Mouse (Mus musculus): ENCODE results near the gene Cideb.

The Cideb gene

DNA sequence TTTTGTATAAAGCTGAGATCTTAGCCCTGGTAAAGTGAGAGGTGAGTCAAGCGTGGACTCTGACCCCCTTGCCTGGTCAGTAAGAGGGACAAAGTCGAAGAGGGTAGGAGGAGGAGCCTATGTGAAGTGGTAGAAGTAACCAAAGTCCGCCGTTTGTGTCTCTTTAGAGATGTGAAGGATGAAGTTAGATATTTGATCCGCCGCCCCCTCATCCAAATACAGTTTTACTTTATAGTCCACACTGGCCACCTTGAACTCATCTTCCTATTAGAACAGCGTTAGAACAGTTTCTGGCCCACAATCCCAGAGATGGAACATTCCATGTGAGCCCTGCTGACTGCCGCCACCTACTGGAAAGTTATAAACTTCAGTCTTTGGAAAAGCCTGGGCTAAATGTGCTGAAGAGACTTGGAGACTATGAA is at the start of gene Cideb:
Cideb (minus strand) TSS at position 96 of the 422 bp plus-strand sequence.
- DNase-seq (ENCODE audit: low spot score in 2 of 2) = no peak

DNA sequence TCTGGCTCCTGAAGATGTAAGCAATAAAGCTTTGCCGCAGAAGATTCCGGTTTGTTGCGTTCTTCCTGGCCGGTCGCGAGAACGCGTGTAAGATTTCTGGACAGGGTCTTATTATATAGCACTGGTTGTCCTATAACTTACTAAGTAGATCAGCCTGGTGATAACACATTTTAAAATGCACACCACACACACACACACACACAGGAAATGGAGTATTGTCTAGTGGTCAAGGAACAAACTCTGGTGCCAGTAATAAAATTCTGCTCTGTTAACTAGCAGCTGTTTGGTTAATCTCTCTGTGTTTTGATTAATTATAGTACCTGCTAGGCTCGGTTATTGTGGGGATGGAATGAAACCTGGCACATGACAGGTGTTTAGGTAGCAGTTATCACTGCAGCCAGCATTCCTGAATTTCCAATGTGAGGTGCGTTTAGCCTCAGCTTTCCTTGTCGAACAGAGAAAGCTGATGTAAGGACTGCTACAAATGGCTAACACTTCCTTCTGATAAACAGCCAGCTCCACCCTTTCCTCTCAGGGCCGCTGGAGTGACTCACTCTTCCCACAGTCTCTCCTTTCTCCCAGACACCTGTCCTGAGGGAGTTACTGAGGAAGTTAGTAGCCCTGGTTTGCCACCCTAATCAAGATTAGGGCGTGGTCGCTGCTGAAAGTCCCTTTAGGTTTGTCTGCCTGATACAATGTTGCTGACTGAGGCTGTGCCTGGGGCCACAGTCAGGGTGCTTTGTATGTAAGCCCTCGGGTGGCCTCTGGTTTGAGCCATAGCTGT is 37.3 kb upstream of the Cideb start:
- no peak for DNase-seq (ENCODE audit: low spot score in 2 of 2)

DNA sequence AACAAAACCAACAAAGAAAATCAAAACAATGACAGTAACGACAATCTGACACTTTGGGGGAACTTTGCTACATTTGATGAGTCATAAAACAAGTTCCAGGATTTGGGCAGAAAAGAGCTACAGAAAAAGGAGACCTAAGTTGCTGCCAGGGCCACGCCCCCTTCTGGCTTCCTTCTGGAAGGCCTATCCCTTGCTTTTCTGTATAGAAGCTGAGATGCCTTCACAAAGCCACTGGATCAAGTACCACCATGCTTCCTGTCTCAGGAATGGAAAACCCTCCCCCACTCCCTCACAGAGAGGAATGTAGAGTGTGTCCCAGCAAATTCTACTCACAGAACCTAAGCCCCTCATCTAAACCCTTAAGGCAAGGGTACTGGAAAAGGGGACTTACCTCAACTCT is 35.7 kb upstream of the Cideb start:
- no peak for DNase-seq (ENCODE audit: low spot score in 2 of 2)

DNA sequence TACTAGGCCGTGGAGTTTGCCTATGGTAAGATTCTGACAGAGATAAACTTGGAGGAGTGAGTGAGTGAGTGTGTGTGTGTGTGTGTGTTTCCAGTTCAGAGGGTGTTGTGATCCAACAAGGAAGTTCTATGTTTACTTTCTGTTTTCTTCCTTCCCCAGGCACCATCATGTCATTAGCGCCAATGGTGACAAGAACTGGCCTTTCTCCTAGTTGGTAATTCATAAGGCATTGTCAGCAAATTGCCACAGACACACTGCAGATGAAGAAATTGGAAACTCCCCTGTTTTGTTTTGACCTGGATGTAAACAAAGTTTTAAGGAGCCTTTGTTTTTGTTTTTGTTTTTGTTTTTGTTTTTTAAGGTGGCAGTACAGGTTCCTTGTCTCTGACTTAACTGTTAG is 35.2 kb upstream of the Cideb start:
- no peak for DNase-seq (ENCODE audit: low spot score in 2 of 2)

DNA sequence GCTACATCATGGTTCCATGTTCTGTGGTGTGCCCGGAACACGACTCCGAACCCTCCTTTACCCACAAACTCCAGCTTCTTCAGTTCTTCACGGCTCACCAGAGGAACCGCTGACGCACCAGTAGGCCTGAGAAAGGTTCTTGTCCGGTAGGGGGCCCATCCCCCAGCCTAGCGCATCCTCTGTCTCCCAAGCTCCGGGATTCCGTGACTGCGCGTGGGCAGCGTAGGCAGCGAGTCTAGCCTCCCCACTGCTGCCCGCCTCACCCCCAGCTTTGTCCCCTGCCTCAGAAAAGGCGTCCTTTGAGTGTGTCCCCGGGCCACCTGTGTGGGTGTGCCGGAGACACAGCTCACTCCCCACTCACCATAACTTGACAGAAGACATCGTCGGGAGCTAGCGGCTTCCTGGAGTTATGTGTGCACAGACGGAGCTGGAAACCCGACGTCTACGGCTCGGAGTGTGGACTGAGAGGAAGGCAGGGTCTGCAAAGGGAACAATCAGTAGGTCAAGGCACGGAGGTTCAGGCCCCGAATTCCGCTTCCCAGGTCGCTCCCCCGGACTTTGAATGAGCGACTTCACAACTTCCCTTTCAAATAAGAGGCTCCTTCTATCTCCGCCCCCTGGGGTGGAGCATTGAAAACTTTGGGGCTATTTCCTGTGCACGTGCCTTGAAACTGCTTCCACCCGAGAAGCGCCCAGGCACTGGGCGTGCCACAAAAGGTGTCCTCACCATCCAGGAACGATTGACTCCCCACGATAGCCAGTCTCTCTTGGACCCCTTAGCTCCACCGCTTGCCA is 30.2 kb upstream of the Cideb start, which contains the start of gene Ripk3:
Ripk3 (minus strand) TSS at position 610 of the 795 bp plus-strand sequence.
- DNase-seq (ENCODE audit: low spot score in 2 of 2) = no peak

DNA sequence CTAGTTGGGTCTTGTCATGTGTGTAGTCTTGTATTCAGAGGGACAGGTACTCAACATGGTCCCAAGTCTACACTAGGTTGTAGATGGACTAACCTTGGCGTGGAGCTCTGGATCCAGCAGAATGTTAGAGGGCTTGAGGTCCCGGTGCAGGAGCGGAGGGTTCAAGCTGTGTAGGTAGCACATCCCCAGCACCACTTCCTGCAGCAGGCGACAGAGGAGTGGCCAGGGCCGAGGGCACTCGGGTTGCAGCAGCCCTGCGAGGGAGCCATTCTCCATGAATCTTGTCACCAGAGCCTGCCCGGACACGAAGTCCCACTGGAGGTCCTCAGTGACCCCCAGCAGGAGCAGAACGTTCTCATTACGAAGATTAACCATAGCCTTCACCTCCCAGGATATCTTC is 29.5 kb upstream of the Cideb start:
- no peak for DNase-seq (ENCODE audit: low spot score in 2 of 2)

DNA sequence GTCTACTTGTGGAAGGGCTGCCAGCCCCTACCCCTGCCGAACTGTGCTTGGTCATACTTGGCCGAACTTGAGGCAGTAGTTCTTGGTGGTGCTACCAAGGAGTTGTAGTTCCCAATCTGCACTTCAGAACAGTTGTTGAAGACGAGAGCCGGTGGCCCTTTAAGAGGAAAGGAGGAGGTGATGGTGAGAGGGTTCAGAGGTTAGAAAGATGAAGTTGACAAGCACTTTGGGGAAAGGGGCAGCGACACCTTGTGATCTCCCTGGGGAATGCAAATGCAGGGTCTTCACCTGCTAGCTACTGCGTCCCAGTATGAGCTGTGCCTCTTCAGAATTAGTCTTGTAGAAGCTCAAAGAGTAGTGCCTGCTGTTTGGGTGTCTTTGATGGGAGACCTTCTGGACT is 26.9 kb upstream of the Cideb start:
- DNase-seq (ENCODE audit: low spot score in 2 of 2) = no peak

DNA sequence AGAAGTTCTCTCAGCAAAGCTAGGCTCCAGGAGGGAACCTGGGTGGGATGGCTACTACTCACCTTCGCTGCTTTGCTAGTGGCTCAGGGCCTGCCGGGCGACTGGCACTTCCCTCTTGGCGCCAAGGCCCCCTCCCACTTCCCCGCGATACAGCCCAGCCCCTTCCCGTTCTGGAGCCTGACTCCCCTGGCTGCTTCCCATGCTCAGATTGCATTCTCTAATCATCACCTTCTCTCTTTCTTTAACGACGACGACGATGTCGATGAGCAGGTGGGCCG is 25.6 kb upstream of the Cideb start, which contains the start of gene Adcy4:
Adcy4 (minus strand) TSS at position 138 of the 278 bp plus-strand sequence.
- DNase-seq (ENCODE audit: low spot score in 2 of 2) = no peak

DNA sequence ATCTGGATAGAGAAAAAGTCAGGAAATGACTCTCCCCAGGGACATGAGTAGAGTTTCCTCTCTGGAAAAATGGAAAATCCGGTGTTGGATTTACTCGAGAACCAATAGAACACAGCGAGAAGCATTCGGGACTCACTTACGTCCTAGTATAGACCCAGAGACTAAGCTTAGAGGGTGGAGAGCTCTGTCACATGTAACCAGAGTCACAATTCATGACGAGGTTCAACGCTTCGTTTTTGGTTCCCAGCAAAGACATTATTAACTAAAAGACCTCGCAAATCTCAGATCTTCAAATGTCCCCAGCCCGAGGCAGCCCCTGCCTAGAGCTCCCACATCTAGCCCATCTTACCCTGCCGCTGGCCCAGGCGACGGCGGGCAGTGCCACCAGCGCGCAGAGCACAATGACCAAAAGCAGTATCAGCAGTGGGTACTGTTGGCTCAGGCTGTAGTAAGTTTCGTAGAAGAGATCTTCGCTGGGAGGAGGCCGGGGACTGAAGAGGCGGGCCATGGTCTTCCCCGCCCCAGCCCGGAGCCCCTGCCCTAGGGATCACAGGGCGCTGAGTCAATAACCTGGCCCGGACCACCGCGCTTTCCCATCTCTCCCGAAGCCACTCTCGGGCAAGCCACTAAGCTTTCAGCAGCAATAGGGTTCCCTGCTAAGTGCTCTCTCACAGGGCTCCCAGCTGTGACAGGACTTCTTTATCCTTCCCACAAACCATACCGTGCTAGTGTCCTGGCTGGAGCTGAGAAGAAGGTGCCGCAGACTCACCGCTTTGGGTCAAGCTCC is 25.1 kb upstream of the Cideb start:
- DNase-seq (ENCODE audit: low spot score in 2 of 2) = no peak

DNA sequence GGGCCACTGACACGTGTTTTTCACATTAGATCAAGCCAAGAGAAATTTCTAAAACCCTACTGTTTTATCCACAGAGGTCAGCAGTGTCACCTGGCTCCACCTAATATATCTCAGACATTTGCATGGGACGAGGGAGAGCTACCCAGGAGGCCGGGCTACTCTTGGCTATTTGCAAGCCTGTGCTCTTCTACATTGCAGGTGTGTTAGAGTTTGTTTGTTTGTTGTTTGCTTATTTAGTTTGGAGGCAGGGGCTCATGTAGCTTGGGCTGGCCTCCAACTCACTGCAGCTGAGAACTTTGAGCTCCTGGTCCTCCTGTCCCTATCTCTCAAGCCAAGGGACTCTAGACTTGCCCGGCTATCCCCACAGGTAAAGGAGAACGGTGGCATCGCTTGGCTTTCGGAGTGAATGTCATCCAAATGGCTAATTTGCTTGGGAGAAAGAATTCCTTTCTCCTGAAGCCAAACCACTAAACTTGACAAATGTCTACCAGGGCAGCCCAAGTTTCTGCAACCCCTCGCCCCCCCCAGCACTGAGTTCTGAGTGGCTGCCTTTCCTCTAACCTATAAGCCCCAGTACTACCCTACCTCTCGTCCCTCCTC is 24.2 kb upstream of the Cideb start:
- DNase-seq (ENCODE audit: low spot score in 2 of 2) = no peak

DNA sequence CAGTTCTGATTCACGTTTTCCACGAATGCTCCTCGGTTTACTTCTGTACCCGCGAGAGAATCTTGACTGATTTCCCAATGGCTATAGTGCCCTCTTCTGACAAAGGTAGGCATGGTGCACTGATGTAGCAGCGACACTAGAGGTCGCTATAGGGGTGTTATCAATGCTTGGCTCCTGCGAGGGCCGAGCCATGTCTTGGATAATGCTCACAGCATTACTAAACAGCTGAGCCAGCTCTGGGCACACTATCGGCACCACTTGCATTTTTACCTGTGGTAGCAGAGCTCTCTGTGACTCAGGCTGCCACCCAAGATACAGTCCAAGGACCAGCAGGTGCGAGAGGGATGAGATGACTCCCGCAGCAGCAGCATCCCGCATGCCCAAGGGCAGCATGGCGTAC is 23.1 kb upstream of the Cideb start:
- peak in 1 of 2 experiments; percentile 65 for DNase-seq (ENCODE audit: low spot score in 2 of 2)

DNA sequence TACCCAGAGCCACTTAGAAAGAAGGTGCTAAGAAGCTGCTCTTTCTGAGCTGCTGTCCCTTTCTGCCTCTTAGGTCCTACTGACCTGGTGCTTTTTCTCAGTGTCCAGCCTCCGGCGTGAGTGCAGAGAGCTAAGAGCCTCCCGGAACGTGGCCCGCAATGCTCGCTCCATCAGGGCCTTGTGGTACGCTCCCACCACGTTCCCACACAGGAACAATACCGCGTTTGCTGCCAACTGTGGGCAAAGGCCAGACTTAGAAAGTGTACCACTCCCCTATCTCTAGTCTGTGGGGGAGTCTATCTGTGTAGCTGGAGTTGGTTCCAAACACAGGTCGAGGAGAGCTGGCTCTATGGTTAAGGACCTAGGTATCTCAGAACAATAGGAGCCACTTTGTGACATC is 22.5 kb upstream of the Cideb start:
- no peak for DNase-seq (ENCODE audit: low spot score in 2 of 2)

DNA sequence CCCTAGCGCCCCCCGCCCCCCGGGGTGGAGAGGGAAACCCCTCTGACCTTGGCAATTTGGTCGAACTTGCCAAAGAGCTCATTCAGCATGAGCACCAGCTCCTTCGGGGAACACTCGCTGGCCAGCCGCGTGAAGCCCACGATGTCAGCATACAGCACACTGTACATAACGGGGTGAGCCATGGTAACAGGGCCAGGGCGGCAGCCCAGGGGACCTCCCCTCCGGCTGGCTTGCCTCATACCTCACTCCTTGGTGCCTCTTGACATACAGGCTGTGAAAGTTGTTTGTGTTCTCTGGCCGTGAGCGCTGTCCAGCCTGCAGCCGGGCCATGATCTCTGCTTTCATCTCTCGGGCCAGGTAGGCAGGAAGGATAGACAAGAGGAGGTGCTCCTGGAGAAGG is 21.4 kb upstream of the Cideb start:
- no peak for DNase-seq (ENCODE audit: low spot score in 2 of 2)

DNA sequence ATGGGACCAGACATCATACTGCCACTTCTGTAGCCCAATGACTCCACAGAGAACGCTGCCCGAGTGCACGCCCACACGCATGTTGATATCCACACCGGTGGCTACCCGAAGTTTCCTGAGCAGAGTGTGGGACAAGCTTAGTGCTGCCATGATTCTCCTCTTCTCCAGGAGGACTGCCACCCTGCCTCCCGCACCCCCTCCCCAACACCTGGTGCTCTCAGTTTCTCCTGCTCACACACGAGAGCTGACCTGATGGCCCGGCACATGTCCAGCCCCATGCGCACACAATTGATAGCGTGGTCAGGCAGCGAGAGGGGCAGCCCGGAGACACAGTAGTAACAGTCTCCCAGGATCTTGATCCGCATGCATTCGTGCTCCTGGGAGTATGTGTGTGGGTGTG is 20.4 kb upstream of the Cideb start:
- peak in 1 of 2 experiments; percentile 1 for DNase-seq (ENCODE audit: low spot score in 2 of 2)

DNA sequence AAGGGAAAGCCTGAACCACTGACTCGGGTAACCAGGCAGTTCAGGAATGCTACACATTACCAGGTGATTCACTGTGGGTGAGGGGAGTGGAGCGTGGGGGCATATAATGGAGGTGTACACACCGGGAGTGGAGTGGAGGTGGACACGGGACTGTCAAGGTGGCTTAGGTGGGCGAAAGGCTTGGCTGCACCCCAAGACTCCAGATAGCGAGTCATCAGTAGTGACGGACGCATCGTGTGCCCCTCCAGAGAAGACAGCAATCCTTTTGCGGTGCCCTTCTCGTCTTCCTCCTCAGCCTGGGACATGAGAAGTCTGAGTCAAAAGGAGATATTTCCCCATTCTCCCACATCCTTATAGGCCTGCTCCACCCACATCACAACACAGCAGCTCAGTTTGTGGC is 19.5 kb upstream of the Cideb start:
- peak in 1 of 2 experiments; percentile 1 for DNase-seq (ENCODE audit: low spot score in 2 of 2)

DNA sequence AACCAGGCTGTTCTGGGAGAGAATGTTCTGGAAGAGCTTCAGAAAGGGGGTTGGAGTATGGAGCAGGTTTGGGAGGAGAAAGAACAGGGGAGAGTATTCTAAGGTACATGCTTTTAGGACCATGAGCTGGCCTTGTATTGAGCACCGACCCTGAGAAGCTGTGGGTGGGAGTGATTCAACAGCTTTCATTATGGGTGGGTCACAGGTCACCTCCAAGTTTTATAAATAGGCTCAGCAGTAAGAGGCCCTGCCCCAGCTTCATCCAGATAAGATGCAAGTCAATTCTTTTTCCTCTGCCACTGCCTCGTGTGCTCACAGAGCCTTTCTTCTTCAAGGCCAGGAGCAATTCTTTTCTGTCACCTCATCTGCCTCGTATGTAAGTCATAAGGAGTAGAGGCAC is 18.9 kb upstream of the Cideb start:
- DNase-seq (ENCODE audit: low spot score in 2 of 2) = no peak

DNA sequence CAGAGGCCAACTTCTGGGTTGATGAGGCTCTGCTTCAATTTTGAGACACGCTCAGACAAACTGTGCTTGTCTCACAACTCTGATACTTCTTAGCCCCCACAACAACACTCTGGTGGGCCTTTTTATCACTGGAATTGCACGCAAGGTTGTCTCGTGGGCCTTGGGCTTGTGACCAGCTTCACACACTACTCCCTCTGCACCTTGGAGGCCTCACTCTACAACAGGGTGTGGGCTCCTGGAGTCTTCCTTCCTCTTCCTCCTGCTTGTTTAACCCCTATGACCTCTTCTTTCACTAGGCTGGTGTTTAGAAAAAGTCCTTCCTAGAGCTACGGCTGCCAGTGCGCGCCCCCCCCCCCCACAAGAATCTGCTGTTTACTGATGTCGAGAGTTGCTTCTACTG is 18.5 kb upstream of the Cideb start:
- DNase-seq (ENCODE audit: low spot score in 2 of 2) = no peak

DNA sequence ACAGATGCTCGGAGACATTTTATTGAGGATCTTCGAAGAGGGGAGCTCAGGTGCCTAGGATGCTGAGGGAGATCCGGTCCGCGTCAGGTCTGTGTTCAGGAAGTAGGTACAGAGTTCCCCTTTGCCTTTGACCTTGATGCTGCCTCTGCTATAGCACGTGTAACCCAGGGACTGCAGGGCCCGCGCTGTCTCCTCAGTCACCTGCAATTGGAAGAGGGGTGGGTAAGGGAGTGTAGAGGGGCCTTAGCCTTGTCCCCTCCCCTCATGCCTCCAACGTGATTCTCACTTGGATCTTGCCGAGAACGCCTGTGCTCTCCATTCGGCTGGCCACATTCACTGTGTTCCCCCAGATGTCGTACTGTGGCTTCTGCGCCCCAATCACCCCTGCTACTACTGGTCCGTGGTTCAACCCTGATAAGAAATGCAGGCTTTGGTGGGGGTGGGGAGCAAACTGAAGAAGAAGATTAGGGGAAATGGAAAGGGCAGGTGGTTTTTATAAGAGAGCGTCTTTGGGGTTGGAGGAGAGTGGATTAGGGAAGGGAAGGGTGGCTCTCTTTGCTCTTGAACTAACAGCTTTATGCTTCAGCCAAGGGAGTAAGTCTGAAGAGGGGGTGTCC is 10.9 kb upstream of the Cideb start:
- DNase-seq (ENCODE audit: low spot score in 2 of 2) = no peak

DNA sequence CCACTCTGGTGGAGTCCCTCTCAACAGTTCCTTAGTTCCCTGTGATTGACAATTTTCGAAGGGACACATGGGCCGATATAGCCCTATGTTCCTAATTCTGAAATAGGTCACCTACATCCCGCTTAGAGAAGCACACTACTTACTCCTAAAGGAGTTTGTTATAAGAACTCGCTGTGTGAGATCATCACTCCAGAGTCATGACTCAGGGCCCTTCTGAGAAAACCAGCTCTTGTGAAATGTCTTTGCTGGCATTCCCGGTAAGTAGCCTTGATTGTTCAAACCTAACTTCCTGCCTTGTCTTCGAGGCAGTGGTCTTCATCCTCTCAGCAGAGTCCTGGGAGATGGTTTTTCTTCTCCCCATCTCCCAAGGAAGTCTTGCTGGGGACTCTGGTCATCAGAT is 10.3 kb upstream of the Cideb start:
- no peak for DNase-seq (ENCODE audit: low spot score in 2 of 2)

DNA sequence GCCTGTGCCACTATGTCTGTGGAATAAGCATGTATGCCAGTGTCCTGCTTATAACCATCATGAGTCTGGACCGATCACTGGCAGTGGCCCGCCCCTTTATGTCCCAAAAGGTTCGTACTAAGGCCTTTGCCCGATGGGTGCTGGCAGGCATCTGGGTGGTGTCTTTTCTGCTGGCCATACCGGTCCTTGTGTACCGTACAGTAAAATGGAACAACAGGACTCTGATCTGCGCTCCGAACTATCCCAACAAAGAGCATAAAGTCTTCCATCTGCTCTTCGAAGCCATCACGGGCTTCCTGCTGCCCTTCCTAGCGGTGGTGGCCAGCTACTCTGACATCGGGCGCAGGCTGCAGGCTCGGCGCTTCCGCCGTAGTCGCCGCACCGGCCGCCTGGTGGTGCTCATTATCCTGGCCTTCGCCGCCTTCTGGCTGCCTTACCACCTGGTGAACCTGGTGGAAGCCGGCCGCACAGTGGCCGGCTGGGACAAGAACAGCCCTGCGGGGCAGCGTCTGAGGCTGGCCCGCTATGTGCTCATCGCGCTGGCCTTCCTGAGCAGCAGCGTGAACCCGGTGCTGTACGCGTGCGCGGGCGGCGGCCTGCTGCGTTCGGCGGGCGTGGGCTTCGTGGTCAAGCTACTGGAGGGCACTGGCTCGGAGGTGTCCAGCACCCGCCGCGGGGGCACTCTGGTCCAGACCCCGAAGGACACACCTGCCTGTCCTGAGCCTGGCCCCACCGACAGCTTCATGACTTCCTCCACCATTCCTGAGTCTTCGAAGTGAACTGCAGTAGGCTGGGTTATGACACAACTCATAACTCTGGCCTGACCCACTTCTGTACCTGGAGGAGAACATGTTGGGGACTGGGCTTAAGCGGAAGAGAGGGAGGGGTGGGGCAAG is 9.5 kb upstream of the Cideb start:
- no peak for DNase-seq (ENCODE audit: low spot score in 2 of 2)

DNA sequence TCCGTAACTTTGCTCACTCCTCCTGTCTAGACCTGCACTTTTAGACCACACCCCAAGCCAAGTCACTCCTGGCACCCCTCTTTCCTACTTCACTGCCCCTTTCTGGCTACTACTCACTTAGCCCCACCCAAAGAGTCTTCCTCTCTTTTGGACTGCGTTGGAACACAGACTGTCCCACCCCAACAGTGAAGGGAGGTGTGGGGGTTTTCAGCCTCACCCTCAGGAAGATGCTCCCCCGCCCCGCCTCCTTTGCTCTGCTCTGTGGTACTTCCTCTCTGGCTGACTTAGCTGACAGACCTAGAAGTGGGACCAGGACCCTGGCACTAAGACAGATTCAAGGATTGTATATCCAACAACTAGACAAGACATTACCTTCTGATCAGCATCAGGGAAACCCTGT is 7.4 kb upstream of the Cideb start, which contains the start of gene Ltb4r1:
Ltb4r1 (plus strand) TSS at position 267 of the 400 bp plus-strand sequence.
- no peak for DNase-seq (ENCODE audit: low spot score in 2 of 2)
